Mouse (Mus musculus): ENCODE results near the gene Ptgr2. TPM values are rescaled to one million over a fixed set of nuclear protein-coding genes. Genes with fewer than 3 reads are reported as not detected.

The Ptgr2 gene
- polyA plus RNA-seq, 1 experiment from 2014 or later = 39.1 TPM

GRCm38 (mm10) chr12:84267264-84267663 lies 17.8 kb upstream of the Ptgr2 start:
- ATAC-seq (no peak), DNase-seq (ENCODE audit: low read depth, low spot score) (no peak)
- H3K27me3 ChIP-seq = no peaks in the 10 kb centered on the region
- in situ Hi-C loops (cut with MboI; ENCODE audit: low pct_unique_long_range_greater_than_20kb) = no loop called here
- ChIA-PET POLR2A (no interaction called here), CTCF (interaction anchor here (0.8 to 1.4 kb wide), 2 partner anchors 9 to 12 kb away, joined by 3 to 4 read pairs; no protein-coding TSS in a partner anchor)
- TF ChIP-seq CTCF (IDR thresholded peaks at IDR 0.05) = no peak

GRCm38 (mm10) chr12:84273366-84273765 lies 11.7 kb upstream of the Ptgr2 start:
- ATAC-seq = no peak
- no peaks in the 10 kb centered on the region for H3K27me3 ChIP-seq
- ChIA-PET CTCF (no interaction called here), POLR2A (no interaction called here)
- no peak for TF ChIP-seq CTCF (IDR thresholded peaks at IDR 0.05)
- DNase-seq (ENCODE audit: low read depth, low spot score) = no peak
- in situ Hi-C loops (cut with MboI; ENCODE audit: low pct_unique_long_range_greater_than_20kb) = no loop called here

GRCm38 (mm10) chr12:84275288-84275687 lies 9.7 kb upstream of the Ptgr2 start:
- H3K27me3 ChIP-seq = no peaks in the 10 kb centered on the region
- DNase-seq (ENCODE audit: low read depth, low spot score) = no peak
- in situ Hi-C loops (cut with MboI; ENCODE audit: low pct_unique_long_range_greater_than_20kb) = no loop called here
- no peak for TF ChIP-seq CTCF (IDR thresholded peaks at IDR 0.05)
- ATAC-seq = no peak
- ChIA-PET CTCF (interaction anchor here (1.2 kb wide), 1 partner anchor 9 kb away, joined by 4 read pairs; no protein-coding TSS in a partner anchor), POLR2A (no interaction called here)

- no peaks in the 10 kb centered on the region for H3K27me3 ChIP-seq
- TF ChIP-seq CTCF (IDR thresholded peaks at IDR 0.05) = no peak
- ATAC-seq (no peak), DNase-seq (ENCODE audit: low read depth, low spot score) (no peak)
- in situ Hi-C loops (cut with MboI; ENCODE audit: low pct_unique_long_range_greater_than_20kb) = no loop called here
- ChIA-PET POLR2A (no interaction called here), CTCF (interaction anchor here (1.2 kb wide), 1 partner anchor 10 kb away, joined by 4 read pairs; no protein-coding TSS in a partner anchor)
Observed at GRCm38 (mm10) chr12:84276288-84276687, 8.7 kb upstream of the Ptgr2 start.

- ATAC-seq (no peak), DNase-seq (ENCODE audit: low read depth, low spot score) (no peak)
- in situ Hi-C loops (cut with MboI; ENCODE audit: low pct_unique_long_range_greater_than_20kb) = no loop called here
- ChIA-PET POLR2A (no interaction called here), CTCF (no interaction called here)
- no peaks in the 10 kb centered on the region for H3K27me3 ChIP-seq
- TF ChIP-seq CTCF (IDR thresholded peaks at IDR 0.05) = peak; percentile 46
Observed at GRCm38 (mm10) chr12:84276799-84277198, 8.2 kb upstream of the Ptgr2 start.

GRCm38 (mm10) chr12:84277832-84278231 lies 7.2 kb upstream of the Ptgr2 start:
- POLR2A ChIA-PET = no interaction called here
- no peak for TF ChIP-seq CTCF (IDR thresholded peaks at IDR 0.05)
- ATAC-seq (no peak), DNase-seq (ENCODE audit: low read depth, low spot score) (no peak)
- CTCF ChIA-PET = no interaction called here
- H3K27me3 ChIP-seq = no peaks in the 10 kb centered on the region
- in situ Hi-C loops (cut with MboI; ENCODE audit: low pct_unique_long_range_greater_than_20kb) = no loop called here

GRCm38 (mm10) chr12:84278901-84279300 lies 6.1 kb upstream of the Ptgr2 start:
- DNase-seq (ENCODE audit: low read depth, low spot score) = peak; percentile 96
- ChIA-PET CTCF (interaction anchor here (0.8 to 1.5 kb wide), 3 partner anchors 10 to 116 kb away, joined by 3 to 4 read pairs (median 3); no protein-coding TSS in a partner anchor), POLR2A (no interaction called here)
- no peak for TF ChIP-seq CTCF (IDR thresholded peaks at IDR 0.05)
- ATAC-seq = peak; percentile 80
- no peaks in the 10 kb centered on the region for H3K27me3 ChIP-seq
- in situ Hi-C loops (cut with MboI; ENCODE audit: low pct_unique_long_range_greater_than_20kb) = no loop called here

GRCm38 (mm10) chr12:84284391-84284790 lies 641 bp upstream of the Ptgr2 start:
- ATAC-seq (no peak), DNase-seq (ENCODE audit: low read depth, low spot score) (no peak)
- POLR2A ChIA-PET = no interaction called here
- TF ChIP-seq CTCF (IDR thresholded peaks at IDR 0.05) = no peak
- in situ Hi-C loops (cut with MboI; ENCODE audit: low pct_unique_long_range_greater_than_20kb) = no loop called here
- no peaks in the 10 kb centered on the region for H3K27me3 ChIP-seq
- CTCF ChIA-PET = no interaction called here

- ChIA-PET POLR2A (no interaction called here), CTCF (no interaction called here)
- in situ Hi-C loops (cut with MboI; ENCODE audit: low pct_unique_long_range_greater_than_20kb) = no loop called here
- DNase-seq (ENCODE audit: low read depth, low spot score) (no peak), ATAC-seq (no peak)
- no peaks in the 10 kb centered on the region for H3K27me3 ChIP-seq
- TF ChIP-seq CTCF (IDR thresholded peaks at IDR 0.05) = no peak
Observed at GRCm38 (mm10) chr12:84285593-84285968, 549 bp downstream of the Ptgr2 start.

- peak; percentile 84 for TF ChIP-seq CTCF (IDR thresholded peaks at IDR 0.05)
- ATAC-seq (no peak), DNase-seq (ENCODE audit: low read depth, low spot score) (no peak)
- CTCF ChIA-PET = interaction anchor here (0.9 to 1.4 kb wide), 3 partner anchors 8 to 20 kb away, joined by 3 to 6 read pairs (median 4); no protein-coding TSS in a partner anchor
- POLR2A ChIA-PET = no interaction called here
- in situ Hi-C loops (cut with MboI; ENCODE audit: low pct_unique_long_range_greater_than_20kb) = no loop called here
- no peaks in the 10 kb centered on the region for H3K27me3 ChIP-seq
Observed at GRCm38 (mm10) chr12:84288461-84288860, 3.4 kb downstream of the Ptgr2 start.

- ATAC-seq = no peak
- H3K27me3 ChIP-seq = no peaks in the 10 kb centered on the region
- POLR2A ChIA-PET = no interaction called here
- CTCF ChIA-PET = no interaction called here
- no peak for DNase-seq (ENCODE audit: low read depth, low spot score)
- TF ChIP-seq CTCF (IDR thresholded peaks at IDR 0.05) = no peak
- in situ Hi-C loops (cut with MboI; ENCODE audit: low pct_unique_long_range_greater_than_20kb) = no loop called here
Observed at GRCm38 (mm10) chr12:84297851-84298250, 12.8 kb downstream of the Ptgr2 start.

- no peaks in the 10 kb centered on the region for H3K27me3 ChIP-seq
- TF ChIP-seq CTCF (IDR thresholded peaks at IDR 0.05) = no peak
- DNase-seq (ENCODE audit: low read depth, low spot score) (no peak), ATAC-seq (no peak)
- in situ Hi-C loops (cut with MboI; ENCODE audit: low pct_unique_long_range_greater_than_20kb) = no loop called here
- ChIA-PET POLR2A (interaction anchor here (0.5 kb wide), 1 partner anchor 383 kb away, joined by 3 read pairs; no protein-coding TSS in a partner anchor), CTCF (no interaction called here)
Observed at GRCm38 (mm10) chr12:84299265-84299664, 14.2 kb downstream of the Ptgr2 start.
